In the genomic region with DNA sequence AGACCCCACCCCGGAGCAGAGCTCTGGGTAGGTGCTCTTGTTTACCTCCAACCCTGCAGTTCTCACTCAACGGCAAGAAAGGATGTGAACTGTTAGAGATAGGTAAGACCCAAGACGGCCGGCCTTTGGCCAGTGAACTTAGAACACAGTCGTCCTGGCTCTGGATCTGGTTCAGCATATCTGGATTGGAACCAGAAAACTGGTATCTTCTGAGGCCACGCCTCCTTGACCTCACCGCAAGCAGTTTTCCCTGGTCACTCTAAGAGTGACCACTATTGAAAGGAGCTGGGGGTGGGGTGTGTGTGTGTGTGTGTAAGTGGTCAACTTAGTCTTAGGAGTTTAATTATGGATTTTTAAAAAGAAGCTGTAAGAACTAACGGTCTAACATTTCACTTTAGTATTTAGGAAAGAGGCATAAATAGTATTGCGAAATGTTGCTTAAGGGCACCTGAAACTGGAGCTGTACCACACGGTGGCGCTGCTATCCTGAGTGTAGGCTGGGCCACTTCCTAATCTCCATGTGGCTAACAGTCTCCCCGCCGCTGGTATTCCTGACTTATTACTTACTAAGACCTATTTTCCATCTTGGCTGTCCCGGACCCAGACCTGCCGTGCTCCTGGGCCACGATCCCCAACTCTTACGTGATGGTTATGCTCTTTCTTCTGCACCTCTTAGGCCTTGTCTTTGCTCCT, we compare ENCODE assay signal across 9 mouse cellular contexts. TPM values are rescaled to one million over a fixed set of nuclear protein-coding genes. Genes with fewer than 3 reads are reported as not detected.
A peak's percentile ranks its signal among the peaks of the same experiment; 100 is the strongest.
DNase-seq lines count a peak whose midpoint lies in the region; ATAC-seq and TF ChIP-seq lines count a peak whose summit lies in the region.
"Had no signal": no experiment of that assay in that cellular context is flagged by ENCODE, and none has a peak within 500 bp of the region (broad histone marks: within the 10 kb centered on the region; RNA-seq: fewer than 3 reads in every experiment).

No protein-coding gene starts in this region.

- DNase-seq in G1E (ENCODE audit: low spot score) = peak; percentile 25
- peak; percentile 42 for DNase-seq in c-Kit-positive CD71-positive TER-119-negative erythroid progenitor cells, embryonic 14.5 days (ENCODE audit: low read depth)
- DNase-seq in hindbrain, embryonic 10.5 days (ENCODE audit: low spot score) = peak; percentile 75
- peak; percentile 69 to 78 for DNase-seq in layer of hippocampus, postnatal 14 days (ENCODE audit: low spot score in 2 of 2)
- peak; percentile 86 for DNase-seq in lung, postnatal 10 days
- DNase-seq in ovary, postnatal 14 days (ENCODE audit: low spot score) = peak; percentile 76
- DNase-seq in thymus, postnatal 4 days = peak; percentile 89

- TF ChIP-seq CTCF in G1E (IDR thresholded peaks at IDR 0.05; ENCODE audit: low read depth, low read length) = peak; percentile 62; the same call in 1 of the 2 replicates

- ATAC-seq in G1E (ENCODE audit: extremely low read depth, insufficient number of reproducible peaks, low FRiP score, poor library complexity, severe bottlenecking) = no peak
- ATAC-seq in forebrain, embryonic 13.5 days = no peak

- H3K9ac ChIP-seq in forebrain, embryonic 13.5 days = no peak overlapping the region

- H3K9me3 ChIP-seq in G1E (replicated peaks) = no peaks in the 10 kb centered on the region
- H3K9me3 ChIP-seq in forebrain, embryonic 13.5 days (replicated peaks) = no peaks in the 10 kb centered on the region
- no peaks in the 10 kb centered on the region for H3K9me3 ChIP-seq in hindbrain, embryonic 10.5 days

- no peak overlapping the region for H3K27ac ChIP-seq in forebrain, embryonic 13.5 days
- H3K27ac ChIP-seq in hindbrain, embryonic 10.5 days = 0 out of 2 replicates have a peak overlapping the region, but pooled peaks have one; percentile 53

- peaks cover 8% of the 10 kb centered on the region; the same call in 1 of the 2 replicates for H3K27me3 ChIP-seq in G1E (ENCODE audit: insufficient read depth, low read length)
- no peaks in the 10 kb centered on the region for H3K27me3 ChIP-seq in forebrain, embryonic 13.5 days
- no peaks in the 10 kb centered on the region for H3K27me3 ChIP-seq in hindbrain, embryonic 10.5 days (ENCODE audit: insufficient read depth, poor library complexity, severe bottlenecking)

- no peaks in the 10 kb centered on the region for H3K36me3 ChIP-seq in G1E (replicated peaks)
- no peaks in the 10 kb centered on the region for H3K36me3 ChIP-seq in forebrain, embryonic 13.5 days (ENCODE audit: poor library complexity, severe bottlenecking)
- H3K36me3 ChIP-seq in hindbrain, embryonic 10.5 days = no peaks in the 10 kb centered on the region

- 38% methylated on average over 17 of the region's 17 CpGs for WGBS in forebrain, embryonic 13.5 days
- 37% methylated on average over 17 of the region's 17 CpGs for WGBS in hindbrain, embryonic 10.5 days

- H3K4me3 ChIP-seq in G1E (ENCODE audit: low read depth, low read length) = no peak overlapping the region
- no peak overlapping the region for H3K4me3 ChIP-seq in forebrain, embryonic 13.5 days
- H3K4me3 ChIP-seq in hindbrain, embryonic 10.5 days = peak overlapping the region; percentile 28

- H3K4me1 ChIP-seq in G1E (ENCODE audit: insufficient read depth, low read depth, low read length) = peaks cover 27% of the 10 kb centered on the region
- no peaks in the 10 kb centered on the region for H3K4me1 ChIP-seq in forebrain, embryonic 13.5 days
- H3K4me1 ChIP-seq in hindbrain, embryonic 10.5 days (replicated peaks) = 0 out of 2 replicates have a peak, but pooled peaks cover 11% of the 10 kb centered on the region

- peak overlapping the region; percentile 27; the same call in 1 of the 2 replicates for H3K4me2 ChIP-seq in forebrain, embryonic 13.5 days

RNA-seq across cellular contexts. Expression of a gene that starts 17.9 kb away (rescaled TPM):
- total RNA-seq in G1E (2014; fragmentation: Nextera tagmentation) (not detected in 2 replicates), G1E (2017) (not detected in 2 replicates)
- not detected in 2 replicates for polyA plus RNA-seq in G1E (2012)
- polyA plus RNA-seq in forebrain, embryonic 13.5 days (2015; fragmentation: Nextera tagmentation; extraction: Ambion mirVana) = not detected in 2 replicates
- polyA plus RNA-seq in hindbrain, embryonic 10.5 days (2016; fragmentation: Nextera tagmentation; extraction: Ambion mirVana) = 0.51 TPM in 1 of 2 replicates, not detected in the other
- total RNA-seq in layer of hippocampus, postnatal 14 days (2021) = not detected
- total RNA-seq: left cerebral cortex, adult 8-10 months had no signal

RNA-seq across cellular contexts. Expression of a gene that starts 20.6 kb away (rescaled TPM):
- total RNA-seq in G1E (2014; fragmentation: Nextera tagmentation) (not detected in 2 replicates), G1E (2017) (not detected in 2 replicates)
- not detected in 2 replicates for polyA plus RNA-seq in G1E (2012)
- 0.37 and 0.59 TPM in 2 replicates for polyA plus RNA-seq in forebrain, embryonic 13.5 days (2015; fragmentation: Nextera tagmentation; extraction: Ambion mirVana)
- polyA plus RNA-seq in hindbrain, embryonic 10.5 days (2016; fragmentation: Nextera tagmentation; extraction: Ambion mirVana) = 0.68 and 1.3 TPM in 2 replicates
- total RNA-seq in layer of hippocampus, postnatal 14 days (2021) = 1 to 10 TPM in 1 of 2 experiments, under 1 TPM in 1; 0.88 to 1.0 TPM

RNA-seq across cellular contexts. Expression of a gene that starts 55.6 kb away (rescaled TPM):
- not detected in 2 replicates for total RNA-seq in G1E (2014; fragmentation: Nextera tagmentation)
- 0.41 TPM in 1 of 2 replicates, not detected in the other for total RNA-seq in G1E (2017)
- polyA plus RNA-seq in G1E (2012) = not detected in 2 replicates
- polyA plus RNA-seq in forebrain, embryonic 13.5 days (2015; fragmentation: Nextera tagmentation; extraction: Ambion mirVana) = 0.32 TPM in 1 of 2 replicates, not detected in the other
- not detected in 2 replicates for polyA plus RNA-seq in hindbrain, embryonic 10.5 days (2016; fragmentation: Nextera tagmentation; extraction: Ambion mirVana)
- total RNA-seq in layer of hippocampus, postnatal 14 days (2021) = 1 to 10 TPM in 1 of 2 experiments, under 1 TPM in 1; 0.55 to 1.2 TPM

RNA-seq across cellular contexts. Expression of a gene that starts 57.8 kb away (rescaled TPM):
- total RNA-seq in G1E (2014; fragmentation: Nextera tagmentation) (10.9 and 14.0 TPM in 2 replicates), G1E (2017) (1.1 and 2.2 TPM in 2 replicates)
- 8.8 and 12.1 TPM in 2 replicates for polyA plus RNA-seq in G1E (2012)
- polyA plus RNA-seq in forebrain, embryonic 13.5 days (2015; fragmentation: Nextera tagmentation; extraction: Ambion mirVana) = 26.2 and 31.1 TPM in 2 replicates
- 16.4 and 19.9 TPM in 2 replicates for polyA plus RNA-seq in hindbrain, embryonic 10.5 days (2016; fragmentation: Nextera tagmentation; extraction: Ambion mirVana)
- total RNA-seq in layer of hippocampus, postnatal 14 days (2021) = 100 to 1,000 TPM; 845 to 900 TPM

RNA-seq across cellular contexts. Expression of a gene that starts 59.3 kb away (rescaled TPM):
- 16.3 and 21.7 TPM in 2 replicates for total RNA-seq in G1E (2014; fragmentation: Nextera tagmentation)
- 31.1 and 31.7 TPM in 2 replicates for total RNA-seq in G1E (2017)
- polyA plus RNA-seq in G1E (2012) = 16.3 and 21.0 TPM in 2 replicates
- 48.7 and 51.3 TPM in 2 replicates for polyA plus RNA-seq in forebrain, embryonic 13.5 days (2015; fragmentation: Nextera tagmentation; extraction: Ambion mirVana)
- polyA plus RNA-seq in hindbrain, embryonic 10.5 days (2016; fragmentation: Nextera tagmentation; extraction: Ambion mirVana) = 44.9 and 51.7 TPM in 2 replicates
- 10 to 100 TPM; 62.3 to 69.2 TPM for total RNA-seq in layer of hippocampus, postnatal 14 days (2021)

Comparison
In these comparisons a context has a peak if more than half of its experiments do, and no peak if none do; other contexts are left out.
1. DNase-seq: peak in every context shown above with its lines; median percentile 89 in thymus, postnatal 4 days; 86 in lung, postnatal 10 days; 76 in ovary, postnatal 14 days; 75 in hindbrain, embryonic 10.5 days; 74 in layer of hippocampus, postnatal 14 days; 42 in c-Kit-positive CD71-positive TER-119-negative erythroid progenitor cells, embryonic 14.5 days; 25 in G1E.